Mouse (Mus musculus) heart, adult 2 months (tissue): Measurements from ENCODE around the gene Zc2hc1c.

Experiments used
- CTCF ChIP-seq: fragments of 200-600 bp; IDR thresholded peaks from 2 replicates; pipeline ENCODE4 v1.8.1; 2022; ENCODE audit warnings: antibody characterized with exemption, mild to moderate bottlenecking, moderate library complexity
- POLR2A ChIP-seq: fragments of 200-500 bp; IDR thresholded peaks from 2 replicates; pipeline ENCODE4 v1.6.1; 2011; ENCODE audit warnings: mild to moderate bottlenecking, low read depth, low read length, control low read depth; ENCODE audit not compliant: insufficient read depth

DNA sequence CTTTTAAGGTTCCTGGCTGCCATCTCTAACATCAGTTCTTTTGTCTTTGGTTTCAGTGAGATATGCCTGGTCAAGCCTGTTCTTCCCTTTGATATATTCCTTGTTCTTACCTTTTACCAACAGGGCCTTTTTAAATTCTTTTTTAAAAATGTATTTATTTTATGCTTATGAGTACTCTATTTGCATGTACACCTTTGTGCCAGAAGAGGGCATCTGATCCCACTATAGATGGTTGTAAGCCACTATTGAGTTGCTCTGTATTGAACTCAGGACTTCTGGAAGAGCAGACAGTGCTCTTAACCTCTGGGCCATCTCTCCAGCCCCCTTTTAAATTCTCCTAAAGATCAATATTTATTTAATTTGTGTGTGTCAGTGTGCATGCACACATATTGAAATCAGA lies 4.5 kb downstream of the Zc2hc1c start:
- no peak for TF ChIP-seq POLR2A
- TF ChIP-seq CTCF, result peak; percentile 57
